Mouse (Mus musculus): ENCODE data around the gene Siglec1.
A peak's percentile ranks its signal among the peaks of the same experiment; 100 is the strongest.

Siglec1 gene

GRCm38 (mm10) chr2:131097087-131097486 is 10.5 kb upstream of the Siglec1 start:
- no peak for DNase-seq (ENCODE audit: low read depth, low spot score)

- no peak for DNase-seq (ENCODE audit: low read depth, low spot score)
These were observed 9.7 kb upstream of the Siglec1 start for GRCm38 (mm10) chr2:131096101-131096795.

GRCm38 (mm10) chr2:131094823-131095222 is 8.3 kb upstream of the Siglec1 start:
- peak; percentile 77 for DNase-seq (ENCODE audit: low read depth, low spot score)

GRCm38 (mm10) chr2:131093577-131093976 is 7.0 kb upstream of the Siglec1 start:
- no peak for DNase-seq (ENCODE audit: low read depth, low spot score)

- DNase-seq (ENCODE audit: low read depth, low spot score): no peak
These were observed 4.3 kb upstream of the Siglec1 start for GRCm38 (mm10) chr2:131090852-131091251.

- DNase-seq (ENCODE audit: low read depth, low spot score): no peak
These were observed 3.1 kb upstream of the Siglec1 start for GRCm38 (mm10) chr2:131089634-131090033.

GRCm38 (mm10) chr2:131088581-131088980 is 2.0 kb upstream of the Siglec1 start:
- DNase-seq (ENCODE audit: low read depth, low spot score): no peak

GRCm38 (mm10) chr2:131084206-131084605 is 2.4 kb downstream of the Siglec1 start:
- no peak for DNase-seq (ENCODE audit: low read depth, low spot score)

- DNase-seq (ENCODE audit: low read depth, low spot score): no peak
These were observed 6.1 kb downstream of the Siglec1 start for GRCm38 (mm10) chr2:131080507-131080906.

GRCm38 (mm10) chr2:131072536-131072935 is 14.0 kb downstream of the Siglec1 start:
- DNase-seq (ENCODE audit: low read depth, low spot score): no peak

GRCm38 (mm10) chr2:131067481-131067880 is 19.1 kb downstream of the Siglec1 start:
- no peak for DNase-seq (ENCODE audit: low read depth, low spot score)

GRCm38 (mm10) chr2:131066342-131066741 is 20.2 kb downstream of the Siglec1 start:
- DNase-seq (ENCODE audit: low read depth, low spot score): no peak

GRCm38 (mm10) chr2:131063404-131063864 is 23.1 kb downstream of the Siglec1 start, which contains the start of gene Adam33:
Gene Adam33, minus strand, starts transcription at chr2:131063814.
- DNase-seq (ENCODE audit: low read depth, low spot score): no peak

- no peak for DNase-seq (ENCODE audit: low read depth, low spot score)
These were observed 25.0 kb downstream of the Siglec1 start for GRCm38 (mm10) chr2:131061607-131062006.

- DNase-seq (ENCODE audit: low read depth, low spot score): no peak
These were observed 25.8 kb downstream of the Siglec1 start for GRCm38 (mm10) chr2:131060784-131061183.

GRCm38 (mm10) chr2:131059781-131060540 is 26.6 kb downstream of the Siglec1 start:
- no peak for DNase-seq (ENCODE audit: low read depth, low spot score)

GRCm38 (mm10) chr2:131059377-131059776 is 27.2 kb downstream of the Siglec1 start:
- DNase-seq (ENCODE audit: low read depth, low spot score): no peak

GRCm38 (mm10) chr2:131058672-131059071 is 27.9 kb downstream of the Siglec1 start:
- no peak for DNase-seq (ENCODE audit: low read depth, low spot score)

GRCm38 (mm10) chr2:131056191-131056590 is 30.4 kb downstream of the Siglec1 start:
- DNase-seq (ENCODE audit: low read depth, low spot score): peak; percentile 19

GRCm38 (mm10) chr2:131055631-131056030 is 30.9 kb downstream of the Siglec1 start:
- peak; percentile 48 for DNase-seq (ENCODE audit: low read depth, low spot score)

GRCm38 (mm10) chr2:131054646-131055264 is 31.8 kb downstream of the Siglec1 start:
- no peak for DNase-seq (ENCODE audit: low read depth, low spot score)

Data from CD4-positive helper T cell, adult 2 months (primary cell).